Mouse (Mus musculus) MEL (cell line): Measurements from ENCODE around the gene Efna3. TPM values are rescaled to one million over a fixed set of nuclear protein-coding genes. Genes with fewer than 3 reads are reported as not detected.
A peak's percentile ranks its signal among the peaks of the same experiment; 100 is the strongest.

ENCODE experiments used
- DNase-seq: peaks from one replicate; pipeline ENCODE4 v3.0.0; 2011; ENCODE audit warnings: low read depth, low spot score
- H3K27ac ChIP-seq: 2 replicates; pipeline ENCODE4 v1.5.1; 2012; ENCODE audit warnings: low read depth, mild to moderate bottlenecking, control low read depth, low read length, moderate library complexity; ENCODE audit not compliant: control insufficient read depth
- H3K27me3 ChIP-seq, 2 experiments: fragments of 150-350 bp in 1 of 2; sonication (generic) in 1 of 2; 2 replicates each; pipeline ENCODE4 v1.6.1; 2012; ENCODE audit warnings: low read length in 2 of 2, mild to moderate bottlenecking in 2 of 2, improper control_type of control experiment in 1 of 2, moderate library complexity in 1 of 2; ENCODE audit not compliant: insufficient read depth in 2 of 2, control insufficient read depth in 1 of 2
- H3K36me3 ChIP-seq, 2 experiments: 2 replicates each; pipeline ENCODE4 v1.6.1; 2012 to 2014; ENCODE audit warnings: low read length in 2 of 2, improper control_type of control experiment in 1 of 2, inconsistent platforms in 1 of 2, mild to moderate bottlenecking in 1 of 2; ENCODE audit not compliant: insufficient read depth in 2 of 2, control insufficient read depth in 1 of 2
- H3K4me1 ChIP-seq, 2 experiments: fragments of 150-350 bp in 1 of 2; sonication (generic) in 1 of 2; 2 replicates each; pipeline ENCODE4 v1.6.1; 2012; ENCODE audit warnings: low read length in 2 of 2, improper control_type of control experiment in 1 of 2, mild to moderate bottlenecking in 1 of 2; ENCODE audit not compliant: insufficient read depth in 2 of 2, control insufficient read depth in 1 of 2
- H3K4me3 ChIP-seq, 2 experiments: fragments of 150-350 bp in 1 of 2; sonication (generic) in 1 of 2; 2 replicates each; pipeline ENCODE4 v1.5.1; 2012; ENCODE audit warnings: low read depth in 2 of 2, low read length in 2 of 2, mild to moderate bottlenecking in 2 of 2, moderate library complexity in 2 of 2, control low read depth in 1 of 2, improper control_type of control experiment in 1 of 2; ENCODE audit not compliant: control insufficient read depth in 1 of 2, insufficient read depth in 1 of 2
- H3K79me2 ChIP-seq: 2 replicates; pipeline ENCODE4 v1.6.1; 2012; ENCODE audit warnings: mild to moderate bottlenecking, low read length, moderate library complexity; ENCODE audit not compliant: control insufficient read depth, poor library complexity, insufficient read depth
- H3K9ac ChIP-seq: 2 replicates; pipeline ENCODE4 v1.6.1; 2012; ENCODE audit warnings: low read depth, mild to moderate bottlenecking, control low read depth, low read length, moderate library complexity; ENCODE audit not compliant: control insufficient read depth, poor library complexity, severe bottlenecking
- H3K9me3 ChIP-seq: fragments of 150-350 bp; sonication (generic); replicated peaks from 2 replicates; pipeline ENCODE4 v1.6.1; 2012; ENCODE audit warnings: mild to moderate bottlenecking, low read length, improper control_type of control experiment, moderate library complexity; ENCODE audit not compliant: insufficient read depth
- ELF1 ChIP-seq: IDR thresholded peaks from 2 replicates; pipeline ENCODE4 v1.6.1; 2014; ENCODE audit warnings: low read depth, mild to moderate bottlenecking, inconsistent platforms, low read length, improper control_type of control experiment, moderate library complexity
- MYB ChIP-seq: IDR thresholded peaks from 2 replicates; pipeline ENCODE4 v1.6.1; 2011; ENCODE audit warnings: mild to moderate bottlenecking, low read depth, low read length, improper control_type of control experiment
- MYC ChIP-seq: IDR thresholded peaks from 2 replicates; pipeline ENCODE4 v1.6.1; 2011; ENCODE audit warnings: low read depth, mild to moderate bottlenecking, low read length, improper control_type of control experiment, moderate library complexity
- NRF1 ChIP-seq: IDR thresholded peaks from 2 replicates; pipeline ENCODE4 v1.6.1; 2014; ENCODE audit warnings: low read depth, mild to moderate bottlenecking, inconsistent platforms, low read length, improper control_type of control experiment, moderate library complexity; ENCODE audit not compliant: poor library complexity, insufficient read depth, severe bottlenecking
- SIN3A ChIP-seq: IDR thresholded peaks from 2 replicates; pipeline ENCODE4 v1.6.1; 2012; ENCODE audit warnings: low read length, improper control_type of control experiment, inconsistent platforms
- TBP ChIP-seq: IDR thresholded peaks from 2 replicates; pipeline ENCODE4 v1.8.0; 2011; ENCODE audit warnings: low read depth, low read length, improper control_type of control experiment
- USF2 ChIP-seq, 2 experiments: IDR thresholded peaks; 2 replicates each; pipeline ENCODE4 v1.6.1; 2011 to 2012; ENCODE audit warnings: improper control_type of control experiment in 2 of 2, low read length in 2 of 2, borderline replicate concordance in 1 of 2, inconsistent platforms in 1 of 2, low read depth in 1 of 2, mild to moderate bottlenecking in 1 of 2; ENCODE audit not compliant: insufficient read depth in 1 of 2
- ZKSCAN1 ChIP-seq: IDR thresholded peaks from 2 replicates; pipeline ENCODE4 v1.6.1; 2012; ENCODE audit warnings: low read depth, mild to moderate bottlenecking, inconsistent platforms, low read length, improper control_type of control experiment, moderate library complexity
- ZMIZ1 ChIP-seq: IDR thresholded peaks from 2 replicates; pipeline ENCODE4 v1.6.1; 2012; ENCODE audit warnings: low read depth, mild to moderate bottlenecking, inconsistent platforms, low read length, improper control_type of control experiment, moderate library complexity
- ZNF384 ChIP-seq: IDR thresholded peaks from 2 replicates; pipeline ENCODE4 v1.6.1; 2012; ENCODE audit warnings: low read depth, mild to moderate bottlenecking, inconsistent platforms, low read length, improper control_type of control experiment
- polyA plus RNA-seq, 2 experiments: library from polyadenylated mRNA; stranded (reverse) in 1 of 2; unstranded in 1 of 2; fragments of >175 nt in 1 of 2; fragments of >200 nt in 1 of 2; gene quantifications; 2 replicates each; pipeline versions ENCODE4 v1.2.1 to v1.2.4; 2012; ENCODE audit warnings: low replicate concordance in 2 of 2, low read depth in 1 of 2; ENCODE audit not compliant: insufficient read length in 2 of 2, insufficient read depth in 1 of 2, missing spikeins in 1 of 2
- total RNA-seq: library from RNA; depleted of rRNA; stranded (reverse); fragments of 300-350 nt; gene quantifications from 2 replicates; pipeline ENCODE4 v1.2.3, GENCODE M21; 2012

Efna3 gene
- total and polyA plus RNA-seq, 3 experiments = 0.54 to 1.2 TPM; not detected in 1

DNA sequence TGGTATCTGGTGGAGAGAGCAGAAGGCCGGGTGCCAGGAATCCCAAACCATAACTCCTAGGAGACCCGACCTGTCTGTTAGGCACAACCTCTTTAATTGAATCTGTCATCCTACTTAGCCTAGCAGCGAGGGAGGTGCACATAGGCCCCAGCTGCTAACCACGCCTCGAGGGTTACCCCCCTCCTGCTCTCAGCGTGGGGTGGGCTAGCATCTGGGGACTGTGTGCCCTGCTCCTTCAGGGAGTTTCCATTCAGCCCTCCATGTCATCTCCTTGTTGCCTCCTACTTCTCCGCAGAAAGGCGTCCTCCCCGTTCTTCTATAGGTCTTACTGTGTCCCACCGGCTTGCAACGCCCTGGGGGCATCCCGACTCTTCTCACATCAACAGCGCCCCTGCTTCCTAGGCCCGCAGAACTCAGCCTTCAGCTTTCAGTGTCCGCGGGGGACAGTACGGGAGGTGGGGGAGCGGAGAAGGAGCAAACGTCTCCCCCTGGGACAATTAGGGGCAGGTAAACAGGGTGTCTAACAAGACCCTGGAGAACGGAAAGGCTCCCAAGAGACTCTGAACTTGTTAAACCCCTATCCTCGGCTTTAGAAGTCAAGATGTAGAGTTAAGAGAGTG, 3.7 kb downstream of the Efna3 start:
- no peak overlapping the region for H3K9ac ChIP-seq
- TF ChIP-seq USF2 (IDR thresholded peaks at IDR 0.05; ENCODE audit: borderline replicate concordance in 1 of 2, insufficient read depth in 1 of 2, low read depth in 1 of 2, low read length in 2 of 2) (no peak), ELF1 (no peak), MYC (no peak), MYB (no peak), ZNF384 (no peak), TBP (no peak)
- peaks cover 15 to 22% of the 10 kb centered on the region in 2 experiments for H3K27me3 ChIP-seq
- peaks cover 4 to 8% of the 10 kb centered on the region in 2 experiments for H3K4me1 ChIP-seq
- no peak overlapping the region for H3K4me3 ChIP-seq
- H3K27ac ChIP-seq = no peak overlapping the region
- no peaks in the 10 kb centered on the region for H3K79me2 ChIP-seq
- no peaks in the 10 kb centered on the region for H3K9me3 ChIP-seq
- no peaks in the 10 kb centered on the region for H3K36me3 ChIP-seq
- no peak for DNase-seq

GRCm38 (mm10) chr3:89318316-89318715, 4.4 kb downstream of the Efna3 start:
- no peak for DNase-seq
- no peak overlapping the region for H3K4me3 ChIP-seq
- H3K79me2 ChIP-seq = no peaks in the 10 kb centered on the region
- H3K27ac ChIP-seq = no peak overlapping the region
- TF ChIP-seq NRF1 (no peak), ZKSCAN1 (no peak)
- no peaks in the 10 kb centered on the region for H3K36me3 ChIP-seq
- H3K9me3 ChIP-seq = no peaks in the 10 kb centered on the region
- H3K9ac ChIP-seq = no peak overlapping the region
- H3K27me3 ChIP-seq = peaks cover 21 to 26% of the 10 kb centered on the region in 2 experiments
- peaks cover 4 to 8% of the 10 kb centered on the region in 2 experiments for H3K4me1 ChIP-seq

- TF ChIP-seq SIN3A (0 out of 2 replicates have a peak, but pooled peaks have one; percentile 11), ZMIZ1 (no peak), ZKSCAN1 (no peak)
- no peaks in the 10 kb centered on the region for H3K9me3 ChIP-seq
- no peaks in the 10 kb centered on the region for H3K79me2 ChIP-seq
- H3K36me3 ChIP-seq = no peaks in the 10 kb centered on the region
- no peak overlapping the region for H3K9ac ChIP-seq
- H3K27me3 ChIP-seq = peaks cover 27% of the 10 kb centered on the region in 2 experiments
- peaks cover 4 to 5% of the 10 kb centered on the region in 2 experiments for H3K4me1 ChIP-seq
- no peak overlapping the region for H3K4me3 ChIP-seq
- no peak for DNase-seq
- H3K27ac ChIP-seq = no peak overlapping the region
Observed at GRCm38 (mm10) chr3:89317246-89317645, 5.5 kb downstream of the Efna3 start.
